Mouse (Mus musculus) ZHBTc4 (cell line): ENCODE measurements at regions not wholly inside any gene's neighbourhood (a gene's known extent, or its start where the extent isn't known, plus 50 kb on each side); places are given as distances from the start of the nearest gene placed in this dataset.

Experiments
- DNase-seq: peaks from one replicate; pipeline ENCODE4 v3.0.0-alpha.2; 2011; ENCODE audit warnings: low read depth, low spot score

DNA sequence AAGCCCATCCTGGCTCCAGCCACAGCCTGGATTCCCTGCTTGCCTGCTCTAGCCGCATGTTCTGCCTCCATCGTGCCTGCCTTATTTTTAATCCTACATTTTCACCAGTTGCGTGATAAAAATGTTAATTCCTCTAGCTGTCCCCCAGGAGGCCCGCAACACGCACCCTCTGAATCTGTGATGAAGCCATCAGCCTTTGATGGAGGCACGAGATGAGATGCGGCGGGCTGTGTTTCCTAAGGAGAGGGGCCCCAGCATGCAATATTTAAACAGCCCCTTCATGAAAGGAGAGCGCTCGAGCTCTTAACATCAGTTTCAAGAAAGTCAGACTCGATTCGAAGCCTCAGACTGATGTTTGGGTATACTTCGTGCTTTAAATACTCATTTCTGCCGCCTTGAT, 76.3 kb downstream of the Nptx2 start:
- no peak for DNase-seq

DNA sequence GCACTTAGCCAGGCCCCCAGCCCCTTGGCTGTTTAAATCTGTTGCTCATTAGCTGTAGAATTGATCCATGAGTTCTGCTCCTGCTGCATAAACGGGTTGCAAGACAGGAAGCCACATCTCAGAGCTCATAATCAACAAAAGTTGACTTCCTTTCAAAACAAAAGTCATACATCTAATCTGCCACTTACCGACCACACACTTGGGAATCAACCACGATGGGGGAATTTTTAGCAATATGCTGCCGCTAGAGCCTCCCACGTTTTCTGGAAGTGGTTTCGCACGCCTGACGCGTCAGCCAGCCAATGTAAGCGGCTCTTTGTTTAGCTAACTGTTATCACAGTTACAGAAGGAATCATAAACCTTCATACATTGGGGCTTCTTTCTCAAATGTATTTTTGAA, 77.7 kb downstream of the Nptx2 start:
- DNase-seq = no peak

DNA sequence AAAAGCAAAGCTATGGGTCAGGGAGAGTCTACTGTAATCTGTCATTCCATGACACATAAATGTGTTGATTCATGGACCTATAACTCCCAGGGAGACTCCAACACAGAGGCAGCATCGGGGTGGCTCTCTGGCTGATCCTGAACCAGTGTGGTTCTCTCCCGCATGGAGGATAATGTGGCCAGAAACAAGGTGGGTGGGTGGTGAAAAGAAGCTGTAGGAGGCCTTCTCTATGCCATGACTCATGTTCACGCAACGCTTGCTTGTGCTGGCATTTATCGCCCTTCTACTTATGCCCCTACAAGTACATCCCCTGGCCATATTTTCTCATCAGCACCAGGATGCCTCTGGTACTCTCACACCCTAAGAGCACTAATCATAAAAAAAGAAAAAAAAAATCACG, 86.6 kb downstream of the Nptx2 start:
- DNase-seq = no peak

DNA sequence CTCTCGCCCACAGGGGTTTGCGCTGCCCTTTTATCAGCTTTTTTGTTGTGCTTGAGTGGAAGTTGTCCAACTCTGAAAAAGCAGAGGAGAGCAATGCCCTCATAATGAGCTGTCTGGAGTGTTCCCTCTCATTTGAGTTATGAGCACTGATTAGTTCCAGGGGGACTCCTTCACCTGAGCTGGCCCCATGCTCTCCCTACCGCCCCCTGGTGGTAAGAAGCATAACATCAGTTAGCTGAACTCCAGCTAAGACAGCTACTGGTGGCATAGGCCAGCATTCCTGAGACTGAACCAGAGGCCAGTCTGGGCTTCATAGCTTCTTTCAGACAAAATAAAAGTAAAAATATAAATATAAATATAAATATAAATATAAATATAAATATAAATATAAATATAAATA, 92.9 kb downstream of the Nptx2 start:
- DNase-seq = peak; percentile 71

DNA sequence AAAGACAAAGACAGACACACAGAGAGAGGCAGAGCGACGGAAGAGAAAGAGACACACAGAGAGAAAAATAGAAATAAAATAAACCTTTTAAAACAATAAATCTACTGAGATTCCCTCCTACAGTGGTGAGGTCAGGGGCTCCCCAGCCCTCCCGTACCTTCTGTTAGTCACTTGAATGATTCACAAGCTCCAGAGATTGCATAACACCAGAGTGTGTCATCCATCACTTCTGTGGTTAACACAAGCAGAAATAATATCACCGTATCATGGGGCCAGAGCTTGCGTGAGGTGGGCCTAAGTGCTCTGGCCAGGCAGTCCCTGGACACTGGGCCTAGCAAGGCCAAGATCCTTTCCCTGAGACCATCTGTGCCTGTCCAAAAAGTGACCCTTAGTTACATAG, 93.9 kb downstream of the Nptx2 start:
- no peak for DNase-seq

DNA sequence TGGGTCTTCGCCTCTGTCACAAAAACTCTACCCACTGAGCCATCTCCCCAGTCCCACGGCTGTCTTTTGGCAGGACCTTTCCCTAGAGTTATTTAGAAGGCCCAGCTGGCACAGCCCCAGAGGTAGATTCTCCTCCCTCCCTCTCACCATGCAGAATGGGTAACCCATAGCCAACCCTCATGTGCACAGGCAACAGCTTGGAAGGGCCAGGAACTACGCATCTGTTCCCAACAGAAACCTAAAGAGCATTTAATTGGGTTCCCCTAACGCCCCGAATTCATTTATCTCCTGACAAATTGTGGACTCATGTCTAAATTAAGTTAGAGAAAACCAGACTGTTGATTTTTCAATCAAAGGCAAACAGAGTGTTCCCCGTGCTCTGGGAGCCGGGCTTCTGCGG, 97.1 kb downstream of the Nptx2 start:
- no peak for DNase-seq

DNA sequence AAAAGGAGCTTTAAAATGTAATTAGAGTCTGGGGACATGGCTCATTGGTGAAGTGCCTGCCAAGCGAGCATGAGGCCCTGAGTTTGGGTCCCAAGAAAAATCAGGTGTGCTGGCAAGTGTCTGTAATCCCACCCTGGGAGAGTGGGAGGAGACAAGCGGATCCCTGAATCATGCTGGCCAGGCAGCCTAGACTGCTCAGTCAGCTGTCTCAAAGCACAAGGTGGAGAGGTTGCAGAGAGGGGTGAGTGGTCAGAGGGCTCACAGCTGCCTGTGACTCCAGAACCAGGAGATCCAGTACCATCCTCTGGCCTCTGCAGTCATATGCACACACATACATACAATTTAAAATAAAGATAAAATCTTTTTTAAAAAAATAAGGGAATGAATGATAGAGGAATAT, 97.7 kb downstream of the Nptx2 start:
- DNase-seq = no peak

DNA sequence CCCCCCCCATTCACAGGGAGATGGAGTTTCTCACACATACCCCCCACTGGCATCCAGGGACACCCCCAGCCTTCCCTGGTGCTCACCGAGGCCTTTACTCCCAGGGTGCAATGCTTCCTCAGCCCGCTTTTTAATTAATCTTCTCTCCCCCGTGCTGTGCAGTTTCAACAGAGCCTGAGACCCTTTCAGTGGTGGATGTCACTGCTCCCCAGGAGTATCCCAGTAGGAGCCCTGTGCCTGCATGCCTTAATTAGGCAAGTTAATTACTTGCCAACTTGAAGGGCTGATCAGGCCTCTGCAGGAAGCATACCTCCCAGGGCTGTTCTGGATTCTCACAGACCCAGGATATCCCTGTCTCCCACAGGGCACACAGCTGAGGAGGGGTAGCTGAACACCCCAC, 99.7 kb downstream of the Nptx2 start:
- DNase-seq = no peak

DNA sequence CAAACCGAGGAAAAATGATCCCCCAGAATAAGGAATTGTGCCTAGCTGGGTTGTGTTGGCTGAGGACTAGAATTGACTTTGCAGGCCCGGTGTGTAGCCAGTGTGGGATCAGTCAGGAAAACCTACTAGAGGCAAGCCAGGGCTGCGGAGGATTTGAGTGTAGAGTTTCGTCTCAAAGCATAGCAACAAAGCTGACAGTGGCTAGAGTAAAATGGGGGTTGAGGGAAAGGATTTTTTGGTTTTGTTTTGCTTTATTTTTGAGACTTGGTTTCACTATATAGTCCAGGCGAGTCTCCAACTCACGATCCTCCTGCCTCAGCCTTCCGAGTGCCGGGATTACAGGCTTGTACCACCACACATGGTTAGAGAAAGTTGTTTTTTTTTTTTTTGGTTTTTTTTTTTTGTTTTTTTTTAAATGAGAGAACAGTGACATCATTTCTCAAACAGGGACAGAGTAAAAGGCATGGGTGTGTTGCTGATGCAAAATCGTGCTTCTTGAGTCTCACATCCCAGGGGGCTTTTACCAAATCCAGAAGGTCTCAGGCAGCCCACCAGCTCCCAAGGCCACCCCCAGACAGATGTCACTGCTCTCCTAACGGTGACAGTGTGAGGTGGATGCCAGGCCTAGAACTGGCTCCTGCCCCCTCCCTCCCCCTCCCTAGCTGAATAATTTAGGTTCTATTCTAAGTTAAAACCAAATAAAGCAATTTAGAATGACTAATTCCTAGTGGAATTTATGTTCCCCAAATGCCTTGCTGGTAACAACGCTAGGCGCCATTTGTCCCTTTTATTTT, 101.8 kb downstream of the Nptx2 start:
- DNase-seq = no peak

DNA sequence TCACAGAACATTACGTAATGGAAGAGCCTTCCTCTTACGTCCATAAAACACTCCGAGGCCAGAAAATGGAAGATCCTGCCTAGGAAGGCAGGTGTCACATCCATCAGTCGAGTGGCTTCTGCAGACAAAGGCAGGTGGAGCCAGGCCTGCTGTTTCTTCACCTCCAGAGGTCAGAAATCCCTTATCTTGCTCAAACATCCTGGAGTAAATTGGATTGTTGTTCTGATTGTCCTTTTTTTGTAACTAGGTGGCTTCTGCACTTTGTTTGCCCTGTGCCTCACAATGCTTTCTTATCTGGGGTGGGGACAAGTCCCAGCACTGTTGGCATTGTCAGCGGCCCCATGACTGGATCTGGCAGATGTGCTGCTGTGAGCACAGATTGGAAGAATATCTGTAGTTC, 106.5 kb downstream of the Nptx2 start:
- DNase-seq = no peak

DNA sequence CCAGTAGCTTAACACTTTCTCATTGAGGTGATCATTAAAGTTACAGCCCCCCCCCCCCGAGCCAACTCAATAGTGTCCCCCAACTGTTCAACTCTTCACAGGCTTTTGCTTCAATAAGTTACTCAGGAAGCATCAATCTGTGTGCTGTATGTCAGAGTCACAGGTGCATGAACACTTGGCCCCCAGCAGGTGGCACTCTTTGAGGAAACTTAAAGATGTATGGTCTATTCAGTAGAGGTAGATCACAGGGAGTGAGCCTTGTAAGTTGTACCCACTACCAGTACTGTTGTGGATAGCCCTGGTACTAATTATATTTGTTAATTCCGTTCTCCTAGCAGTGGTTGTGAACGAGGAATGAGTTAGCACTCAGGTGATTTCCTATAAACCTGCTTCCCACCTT, 99.6 kb downstream of the Tmem130 start:
- peak; percentile 71 for DNase-seq

DNA sequence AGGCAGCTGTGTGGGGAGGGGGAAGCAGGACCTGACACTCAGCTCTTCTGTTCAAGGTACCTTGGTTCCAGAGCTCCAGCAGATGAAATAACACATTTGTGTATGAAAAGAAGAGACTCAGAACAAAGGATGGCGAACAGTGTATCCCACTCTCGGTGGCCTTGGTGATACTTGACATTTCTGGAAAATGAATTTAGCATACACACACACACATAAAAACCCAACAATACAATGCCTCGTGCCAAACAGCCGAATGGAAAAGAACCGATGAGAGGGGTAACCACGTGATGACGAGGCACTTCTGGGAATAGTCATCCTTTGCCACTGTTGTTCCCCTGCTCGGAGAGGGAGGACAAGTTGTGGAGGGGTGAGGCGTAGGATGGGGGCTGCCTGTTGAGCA, 97.6 kb downstream of the Tmem130 start:
- peak; percentile 71 for DNase-seq

DNA sequence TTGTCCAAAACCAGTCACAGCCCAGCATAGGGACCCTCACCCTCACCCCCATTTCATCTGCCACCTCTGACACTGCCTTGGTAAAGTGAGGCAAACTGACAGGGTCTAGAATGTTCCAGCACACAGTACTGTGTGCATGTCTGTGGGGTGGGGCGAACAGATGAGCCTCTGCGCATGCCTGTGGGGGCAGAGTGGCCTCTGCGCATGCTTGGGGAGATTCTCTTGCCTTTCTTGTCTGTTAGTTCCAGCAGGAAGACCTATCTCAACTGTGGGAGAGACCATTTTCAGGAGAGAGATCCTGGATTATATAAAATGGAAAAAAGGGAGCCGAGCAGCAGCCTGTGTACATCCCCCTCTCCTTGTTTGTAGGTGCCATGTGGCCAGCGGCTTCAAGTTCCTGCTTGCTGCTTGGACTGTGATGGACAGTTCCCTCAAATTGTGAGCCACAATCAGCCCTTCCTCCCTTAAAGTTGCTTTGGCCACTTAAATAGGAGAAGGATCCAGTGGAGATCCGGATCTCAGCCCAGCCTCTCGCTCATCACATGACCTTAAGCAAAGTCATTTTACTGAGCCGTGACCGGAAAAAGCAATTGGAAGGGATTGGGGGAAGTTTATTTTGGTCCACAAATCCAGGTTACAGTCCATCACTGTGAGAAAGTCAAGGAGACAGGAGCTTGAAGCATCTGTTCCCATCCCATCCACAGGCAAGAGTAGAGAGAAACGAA, 96.9 kb downstream of the Tmem130 start:
- DNase-seq = peak; percentile 83

DNA sequence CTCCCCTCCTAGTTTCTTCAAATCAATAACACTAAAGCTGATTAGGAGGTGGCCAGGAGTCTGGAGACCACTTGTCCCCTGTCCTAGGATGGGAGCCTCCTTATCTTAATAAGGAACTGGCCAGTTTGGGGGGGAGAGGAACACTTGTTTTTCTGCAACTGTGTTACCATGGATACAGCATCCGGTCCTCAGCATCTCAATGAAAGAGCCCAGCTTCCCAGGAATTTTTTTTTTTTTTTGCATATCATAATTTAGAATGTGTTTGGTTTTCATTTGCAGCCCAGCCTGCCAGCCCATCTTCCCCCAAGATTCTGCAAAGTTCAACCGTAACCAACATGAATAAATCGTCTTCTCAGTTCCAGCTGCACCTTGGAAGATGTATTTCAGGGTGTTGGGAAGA, 93.6 kb downstream of the Tmem130 start:
- no peak for DNase-seq

DNA sequence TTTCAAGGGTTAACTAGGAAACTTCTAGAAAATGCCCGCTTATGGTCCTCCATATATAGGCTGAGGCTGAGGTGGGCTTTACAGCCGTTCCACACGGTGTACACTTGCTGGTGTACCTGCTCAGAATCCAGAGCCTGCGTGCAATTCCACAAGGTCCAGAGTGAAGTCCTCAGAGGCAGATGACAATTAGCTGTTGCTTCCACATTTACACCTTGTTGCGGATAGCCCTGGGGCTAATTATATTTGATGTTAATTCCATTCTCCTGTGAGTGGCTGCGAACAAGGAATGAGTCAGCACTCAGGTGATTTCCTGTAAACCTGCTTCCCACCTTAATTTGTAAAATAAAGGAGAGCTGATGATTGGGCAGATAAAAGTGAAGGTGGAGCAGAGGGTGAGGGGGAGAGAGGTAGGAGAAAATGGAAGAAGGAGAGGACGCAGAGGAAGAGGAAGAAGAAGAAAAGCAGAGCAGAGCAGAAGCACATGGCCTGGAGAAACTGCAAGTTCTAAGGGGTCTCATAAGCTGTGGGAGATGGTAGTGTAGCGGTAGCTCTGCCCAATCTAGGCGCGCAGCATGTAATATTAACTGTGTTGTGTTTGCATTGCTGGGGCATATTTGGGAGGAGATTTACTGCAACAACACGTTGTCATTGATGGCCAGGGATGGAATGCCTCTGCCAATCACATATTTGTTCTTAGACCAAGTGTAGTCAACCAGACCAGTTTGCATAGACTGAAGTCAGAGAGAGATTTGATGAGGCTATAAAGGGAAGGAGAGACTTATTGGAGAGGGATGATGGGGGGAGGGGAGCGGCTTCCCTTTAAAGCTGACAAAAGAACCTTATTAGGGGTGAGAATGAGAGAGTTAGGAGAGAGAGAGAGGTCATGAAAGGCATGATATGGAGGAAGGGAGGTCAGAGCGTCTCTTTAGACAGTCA, 82.5 kb downstream of the Tmem130 start:
- DNase-seq = peak; percentile 59

DNA sequence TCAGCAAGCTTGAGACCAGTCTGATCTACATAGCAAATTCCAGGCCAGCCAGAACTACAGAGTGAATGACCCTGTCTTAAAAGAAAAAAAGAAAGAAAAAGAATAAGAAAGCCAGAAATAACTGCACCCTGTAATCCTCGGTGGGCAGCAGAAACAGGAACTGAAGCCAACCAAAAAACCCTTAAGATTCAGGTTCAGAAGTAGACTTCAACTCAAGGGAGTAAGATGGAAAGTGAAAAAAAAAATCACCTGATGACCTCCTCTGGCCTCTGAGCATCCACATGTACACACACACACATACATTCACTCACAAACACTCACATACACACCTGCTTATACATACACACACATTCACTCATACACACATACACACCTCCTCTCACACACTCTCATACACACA, 77.4 kb downstream of the Tmem130 start:
- no peak for DNase-seq
